Mouse (Mus musculus): ENCODE measurements around the gene Kif6. TPM values are rescaled to one million over a fixed set of nuclear protein-coding genes. Genes with fewer than 3 reads are reported as not detected.

Kif6 gene
- polyA plus RNA-seq, 1 experiment from 2014 or later: 1.6 TPM

DNA sequence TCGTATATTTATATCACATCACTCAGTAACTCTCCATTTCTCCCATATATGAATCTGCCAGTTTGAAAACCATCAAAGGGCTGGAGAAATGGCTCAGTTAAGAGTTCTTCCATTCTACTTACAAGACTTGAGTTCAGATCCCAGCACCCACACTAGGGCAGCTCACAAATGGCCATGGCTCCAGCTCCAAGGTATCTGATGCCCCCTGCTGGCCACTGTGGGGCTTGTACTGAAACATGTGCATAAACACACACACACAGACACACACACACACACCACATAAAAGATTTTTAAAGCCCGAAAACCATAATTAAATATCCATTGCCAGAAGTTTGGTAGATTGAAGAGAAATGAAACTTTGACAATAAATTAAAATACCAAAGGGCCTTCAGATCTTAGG, 111.3 kb downstream of the Kif6 start:
- no peaks in the 10 kb centered on the region for H3K36me3 ChIP-seq (ENCODE audit: control insufficient read depth, insufficient read depth, low read length)
- no peak overlapping the region for H3K27ac ChIP-seq (ENCODE audit: low read depth, low read length)
- no peaks in the 10 kb centered on the region for H3K9me3 ChIP-seq (ENCODE audit: control insufficient read depth, low read length)
- WGBS: 93% methylated on average over 2 of the region's 2 CpGs
- H3K4me1 ChIP-seq (ENCODE audit: control insufficient read depth, insufficient read depth, low read length): no peaks in the 10 kb centered on the region
- no peak overlapping the region for H3K4me2 ChIP-seq
- H3K9ac ChIP-seq (ENCODE audit: low read length): no peak overlapping the region
- no peak for ATAC-seq (ENCODE audit: low FRiP score)
- DNase-seq (ENCODE audit: low spot score, missing footprints): no peak
- no peaks in the 10 kb centered on the region for H3K27me3 ChIP-seq (ENCODE audit: control insufficient read depth, insufficient read depth, low read length)
- H3K4me3 ChIP-seq (ENCODE audit: low read depth, low read length): no peak overlapping the region

DNA sequence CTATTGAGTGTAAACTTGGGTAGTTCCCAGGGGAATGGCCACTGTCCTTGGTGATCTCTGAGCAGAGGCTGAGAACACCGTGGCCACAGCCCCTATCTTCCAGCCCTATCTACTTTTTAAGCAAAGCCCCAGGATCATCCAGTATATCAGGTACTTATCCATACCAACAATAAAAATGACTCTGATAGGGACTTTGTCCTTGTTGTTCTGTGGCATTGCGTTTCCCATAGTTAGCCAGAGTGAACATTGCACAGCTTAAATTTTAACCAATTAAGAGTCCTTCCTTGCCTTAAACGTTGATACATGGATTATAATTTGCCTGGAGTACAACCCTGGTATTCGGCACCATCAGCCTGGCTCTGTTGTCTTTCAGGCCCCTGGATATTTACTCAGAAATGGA, 112.0 kb downstream of the Kif6 start:
- H3K4me1 ChIP-seq (ENCODE audit: control insufficient read depth, insufficient read depth, low read length): no peaks in the 10 kb centered on the region
- H3K27ac ChIP-seq (ENCODE audit: low read depth, low read length): no peak overlapping the region
- no peak overlapping the region for H3K4me3 ChIP-seq (ENCODE audit: low read depth, low read length)
- no peak overlapping the region for H3K4me2 ChIP-seq
- no peak overlapping the region for H3K9ac ChIP-seq (ENCODE audit: low read length)
- DNase-seq (ENCODE audit: low spot score, missing footprints): no peak
- H3K27me3 ChIP-seq (ENCODE audit: control insufficient read depth, insufficient read depth, low read length): no peaks in the 10 kb centered on the region
- H3K36me3 ChIP-seq (ENCODE audit: control insufficient read depth, insufficient read depth, low read length): no peaks in the 10 kb centered on the region
- ATAC-seq (ENCODE audit: low FRiP score): no peak
- H3K9me3 ChIP-seq (ENCODE audit: control insufficient read depth, low read length): no peaks in the 10 kb centered on the region
- 92% methylated on average over 4 of the region's 4 CpGs for WGBS

DNA sequence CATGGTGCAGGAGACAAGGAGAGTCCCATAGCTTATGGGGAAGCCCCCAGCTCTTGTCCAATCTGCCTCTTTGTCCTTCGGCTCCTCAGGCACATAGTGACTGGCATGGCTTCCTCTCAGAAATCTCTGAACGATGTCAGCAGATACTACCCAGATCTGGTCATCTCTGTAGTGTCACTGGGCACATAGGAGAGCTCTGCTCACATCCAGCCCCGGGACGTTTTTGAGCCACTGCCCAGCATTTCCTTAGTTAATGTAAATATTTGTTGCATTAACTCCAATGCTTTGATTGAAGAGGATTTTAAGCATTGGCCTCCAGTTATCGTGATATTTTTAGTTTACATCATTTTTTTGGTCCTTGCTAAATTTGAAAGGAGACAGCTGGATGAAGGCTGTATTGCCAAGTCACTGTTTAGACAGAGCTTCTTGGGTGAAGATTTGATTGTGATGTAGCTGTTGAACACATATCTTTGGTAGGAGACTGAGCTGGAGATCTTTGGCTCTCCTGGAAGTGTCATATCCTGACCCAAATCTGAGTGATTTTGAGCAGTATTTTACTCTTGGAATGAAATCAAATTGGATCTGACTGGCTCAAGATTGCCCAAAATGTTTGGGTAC, 112.6 kb downstream of the Kif6 start:
- no peak overlapping the region for H3K27ac ChIP-seq (ENCODE audit: low read depth, low read length)
- no peak for DNase-seq (ENCODE audit: low spot score, missing footprints)
- no peaks in the 10 kb centered on the region for H3K9me3 ChIP-seq (ENCODE audit: control insufficient read depth, low read length)
- no peak overlapping the region for H3K9ac ChIP-seq (ENCODE audit: low read length)
- no peaks in the 10 kb centered on the region for H3K27me3 ChIP-seq (ENCODE audit: control insufficient read depth, insufficient read depth, low read length)
- no peaks in the 10 kb centered on the region for H3K4me1 ChIP-seq (ENCODE audit: control insufficient read depth, insufficient read depth, low read length)
- 88% methylated on average over 5 of the region's 5 CpGs for WGBS
- no peak for ATAC-seq (ENCODE audit: low FRiP score)
- H3K4me3 ChIP-seq (ENCODE audit: low read depth, low read length): no peak overlapping the region
- no peaks in the 10 kb centered on the region for H3K36me3 ChIP-seq (ENCODE audit: control insufficient read depth, insufficient read depth, low read length)
- no peak overlapping the region for H3K4me2 ChIP-seq

DNA sequence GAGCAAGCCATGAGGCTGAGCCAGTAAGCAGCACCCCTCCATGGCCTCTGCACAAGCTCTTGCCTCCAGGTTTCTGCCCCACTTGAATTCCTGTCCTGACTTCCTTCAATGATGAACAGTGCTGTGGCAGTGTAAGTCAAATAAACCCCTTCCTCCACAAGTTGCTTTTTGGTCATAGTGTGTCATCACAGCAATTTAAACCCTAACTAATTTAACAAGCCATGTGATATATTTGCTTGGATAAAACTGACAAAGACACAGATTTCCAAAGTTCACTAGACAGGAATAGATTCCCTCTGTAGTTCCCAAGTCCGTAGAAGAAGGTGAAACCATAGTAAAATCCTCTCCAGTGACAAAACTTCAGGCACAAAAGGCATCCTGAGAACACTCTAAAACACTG, 114.9 kb downstream of the Kif6 start:
- DNase-seq (ENCODE audit: low spot score, missing footprints): no peak
- Histone ChIP-seq H3K4me1 (ENCODE audit: control insufficient read depth, insufficient read depth, low read length) (no peaks in the 10 kb centered on the region), H3K27me3 (ENCODE audit: control insufficient read depth, insufficient read depth, low read length) (no peaks in the 10 kb centered on the region), H3K9ac (ENCODE audit: low read length) (no peak overlapping the region), H3K9me3 (ENCODE audit: control insufficient read depth, low read length) (no peaks in the 10 kb centered on the region), H3K4me3 (ENCODE audit: low read depth, low read length) (no peak overlapping the region), H3K36me3 (ENCODE audit: control insufficient read depth, insufficient read depth, low read length) (no peaks in the 10 kb centered on the region), H3K4me2 (no peak overlapping the region), H3K27ac (ENCODE audit: low read depth, low read length) (no peak overlapping the region)
- WGBS: 88% methylated on average over 1 of the region's 1 CpGs
- no peak for ATAC-seq (ENCODE audit: low FRiP score)

DNA sequence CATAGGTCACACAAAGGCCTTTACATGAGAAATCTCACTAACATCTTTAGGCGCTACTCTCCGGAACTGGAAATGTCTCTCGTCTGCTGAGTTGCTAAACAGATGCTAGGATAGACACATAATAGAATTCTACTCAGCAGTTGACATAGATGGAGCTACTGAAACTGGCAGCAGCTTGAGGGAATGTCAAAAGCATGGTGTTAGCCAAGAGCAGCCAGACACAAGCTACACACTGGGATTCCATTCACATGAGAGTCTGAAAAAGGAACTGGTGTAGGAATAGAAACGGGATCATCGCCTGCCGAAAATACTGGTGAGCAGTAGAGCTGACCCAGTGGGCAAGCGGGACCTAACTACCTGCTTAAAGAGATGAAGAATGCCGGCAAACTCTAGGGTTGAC, 117.8 kb downstream of the Kif6 start:
- 90% methylated on average over 8 of the region's 8 CpGs for whole genome bisulfite sequencing
- Histone ChIP-seq H3K27ac (ENCODE audit: low read depth, low read length) (no peak overlapping the region), H3K36me3 (ENCODE audit: control insufficient read depth, insufficient read depth, low read length) (no peaks in the 10 kb centered on the region), H3K27me3 (ENCODE audit: control insufficient read depth, insufficient read depth, low read length) (no peaks in the 10 kb centered on the region), H3K4me2 (no peak overlapping the region), H3K9me3 (ENCODE audit: control insufficient read depth, low read length) (no peaks in the 10 kb centered on the region), H3K9ac (ENCODE audit: low read length) (no peak overlapping the region), H3K4me1 (ENCODE audit: control insufficient read depth, insufficient read depth, low read length) (no peaks in the 10 kb centered on the region), H3K4me3 (ENCODE audit: low read depth, low read length) (no peak overlapping the region)
- ATAC-seq (ENCODE audit: low FRiP score) (no peak), DNase-seq (ENCODE audit: low spot score, missing footprints) (no peak)

DNA sequence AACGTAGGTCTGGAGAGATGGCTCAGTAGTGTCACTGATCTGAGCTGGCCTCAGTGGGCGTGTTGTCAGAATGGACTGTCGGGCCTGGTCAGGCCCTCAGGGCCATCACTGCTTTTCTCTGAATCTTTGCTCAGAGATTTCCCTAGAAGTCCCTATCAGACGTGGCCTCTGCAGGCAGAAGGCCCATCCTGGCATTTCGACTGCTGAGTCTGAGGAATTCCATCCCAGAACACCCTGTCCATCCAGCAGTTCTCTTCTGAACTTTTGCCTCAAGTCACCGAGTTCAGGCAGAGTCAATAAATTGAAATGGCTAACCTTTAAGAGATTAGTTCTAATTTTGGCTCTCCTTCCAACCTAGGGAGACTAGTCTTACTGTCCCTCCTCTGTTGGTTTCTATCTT, 119.1 kb downstream of the Kif6 start:
- H3K9ac ChIP-seq (ENCODE audit: low read length): no peak overlapping the region
- no peaks in the 10 kb centered on the region for H3K27me3 ChIP-seq (ENCODE audit: control insufficient read depth, insufficient read depth, low read length)
- no peaks in the 10 kb centered on the region for H3K9me3 ChIP-seq (ENCODE audit: control insufficient read depth, low read length)
- DNase-seq (ENCODE audit: low spot score, missing footprints) (no peak), ATAC-seq (ENCODE audit: low FRiP score) (no peak)
- H3K4me2 ChIP-seq: no peak overlapping the region
- no peaks in the 10 kb centered on the region for H3K4me1 ChIP-seq (ENCODE audit: control insufficient read depth, insufficient read depth, low read length)
- no peak overlapping the region for H3K4me3 ChIP-seq (ENCODE audit: low read depth, low read length)
- 90% methylated on average over 6 of the region's 6 CpGs for WGBS
- H3K36me3 ChIP-seq (ENCODE audit: control insufficient read depth, insufficient read depth, low read length): no peaks in the 10 kb centered on the region
- no peak overlapping the region for H3K27ac ChIP-seq (ENCODE audit: low read depth, low read length)

DNA sequence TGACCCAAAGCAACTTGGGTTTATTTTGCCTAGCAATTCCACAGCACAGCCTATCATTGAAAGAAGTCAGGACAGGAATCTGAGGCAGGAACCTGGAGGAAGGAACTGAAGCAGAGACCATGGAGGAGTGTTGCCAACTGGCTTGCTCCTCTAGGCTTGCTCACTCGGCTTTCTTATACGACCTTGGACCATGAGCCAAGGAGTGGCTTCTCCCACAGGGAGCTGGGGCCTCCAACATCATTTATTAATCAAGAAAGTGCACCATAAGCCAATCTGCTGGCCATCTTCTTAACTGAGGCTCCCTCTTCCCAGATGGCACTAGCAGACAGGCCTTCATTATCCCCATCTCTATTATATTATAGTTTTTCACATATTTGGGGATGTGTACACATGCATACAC, 119.8 kb downstream of the Kif6 start:
- H3K4me1 ChIP-seq (ENCODE audit: control insufficient read depth, insufficient read depth, low read length): no peaks in the 10 kb centered on the region
- no peaks in the 10 kb centered on the region for H3K36me3 ChIP-seq (ENCODE audit: control insufficient read depth, insufficient read depth, low read length)
- WGBS: 78% methylated on average over 2 of the region's 2 CpGs
- H3K27me3 ChIP-seq (ENCODE audit: control insufficient read depth, insufficient read depth, low read length): no peaks in the 10 kb centered on the region
- DNase-seq (ENCODE audit: low spot score, missing footprints): no peak
- H3K9me3 ChIP-seq (ENCODE audit: control insufficient read depth, low read length): no peaks in the 10 kb centered on the region
- no peak overlapping the region for H3K9ac ChIP-seq (ENCODE audit: low read length)
- H3K4me3 ChIP-seq (ENCODE audit: low read depth, low read length): no peak overlapping the region
- no peak overlapping the region for H3K4me2 ChIP-seq
- ATAC-seq (ENCODE audit: low FRiP score): no peak
- no peak overlapping the region for H3K27ac ChIP-seq (ENCODE audit: low read depth, low read length)

DNA sequence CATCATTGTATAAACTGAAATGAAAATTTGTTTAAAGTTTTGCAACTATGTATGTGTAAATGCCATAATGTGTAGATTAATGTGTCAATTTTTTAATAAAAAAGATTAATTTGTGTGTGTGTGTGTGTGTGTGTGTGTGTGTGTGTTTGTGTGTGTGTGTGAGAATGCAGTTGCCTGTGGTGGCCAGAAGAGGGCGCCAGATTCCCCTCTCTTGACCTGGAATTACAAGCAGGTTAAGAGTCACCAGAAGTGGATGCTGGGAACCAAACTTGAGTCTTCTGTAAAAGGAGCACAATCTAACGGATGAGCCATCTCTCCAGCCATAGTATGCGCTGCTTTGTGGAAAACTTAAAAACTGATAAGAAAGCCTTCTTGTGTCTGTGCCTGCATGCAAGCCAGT, 121.4 kb downstream of the Kif6 start:
- no peak for DNase-seq (ENCODE audit: low spot score, missing footprints)
- no peaks in the 10 kb centered on the region for H3K36me3 ChIP-seq (ENCODE audit: control insufficient read depth, insufficient read depth, low read length)
- no peak for ATAC-seq (ENCODE audit: low FRiP score)
- 76% methylated on average over 3 of the region's 3 CpGs for WGBS
- H3K27me3 ChIP-seq (ENCODE audit: control insufficient read depth, insufficient read depth, low read length): no peaks in the 10 kb centered on the region
- H3K9ac ChIP-seq (ENCODE audit: low read length): no peak overlapping the region
- no peak overlapping the region for H3K4me3 ChIP-seq (ENCODE audit: low read depth, low read length)
- no peaks in the 10 kb centered on the region for H3K9me3 ChIP-seq (ENCODE audit: control insufficient read depth, low read length)
- no peaks in the 10 kb centered on the region for H3K4me1 ChIP-seq (ENCODE audit: control insufficient read depth, insufficient read depth, low read length)
- H3K27ac ChIP-seq (ENCODE audit: low read depth, low read length): no peak overlapping the region
- no peak overlapping the region for H3K4me2 ChIP-seq

DNA sequence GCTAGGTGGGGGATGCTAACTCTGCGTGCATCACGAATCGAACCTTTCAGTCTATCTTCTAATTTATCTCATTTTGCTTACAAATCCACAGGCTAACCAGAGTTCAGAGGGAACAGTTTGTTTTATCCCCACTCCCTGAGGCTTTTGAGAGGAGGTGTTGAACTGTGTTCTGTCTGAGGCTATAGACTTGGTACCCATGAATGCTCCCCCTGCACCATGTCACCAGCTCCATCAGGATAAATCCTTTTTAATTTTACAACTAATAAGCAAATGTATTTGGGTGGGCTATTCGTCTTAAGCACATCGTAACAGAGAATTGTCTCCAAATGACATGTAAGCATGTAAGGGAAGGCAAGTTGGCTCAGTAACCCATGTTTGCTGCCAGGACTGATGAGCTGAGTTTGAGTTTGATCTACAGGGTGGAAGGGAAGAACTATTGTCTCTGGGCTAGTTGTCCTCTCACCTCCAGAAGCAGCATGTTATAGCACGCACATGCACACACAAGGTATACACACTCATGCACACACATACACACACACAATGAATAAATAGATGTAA, 122.4 kb downstream of the Kif6 start:
- Histone ChIP-seq H3K36me3 (ENCODE audit: control insufficient read depth, insufficient read depth, low read length) (no peaks in the 10 kb centered on the region), H3K27me3 (ENCODE audit: control insufficient read depth, insufficient read depth, low read length) (no peaks in the 10 kb centered on the region), H3K27ac (ENCODE audit: low read depth, low read length) (no peak overlapping the region), H3K9ac (ENCODE audit: low read length) (no peak overlapping the region), H3K4me3 (ENCODE audit: low read depth, low read length) (no peak overlapping the region), H3K4me1 (ENCODE audit: control insufficient read depth, insufficient read depth, low read length) (no peaks in the 10 kb centered on the region), H3K9me3 (ENCODE audit: control insufficient read depth, low read length) (no peaks in the 10 kb centered on the region), H3K4me2 (no peak overlapping the region)
- ATAC-seq (ENCODE audit: low FRiP score): no peak
- WGBS: 98% methylated on average over 6 of the region's 6 CpGs
- no peak for DNase-seq (ENCODE audit: low spot score, missing footprints)
